Mouse (Mus musculus): Measurements from ENCODE around the gene Hspa2.

- no peak for TF ChIP-seq CTCF (IDR thresholded peaks at IDR 0.05; ENCODE audit: low read depth)
- TF ChIP-seq EP300 (optimal IDR thresholded peaks at IDR 0.05): no peak
Measured at GRCm38 (mm10) chr12:76385342-76385741, 18.6 kb upstream of the Hspa2 start.

Measured in stomach, postnatal 0 days (tissue).